Mouse (Mus musculus) cerebellum, adult 8-10 months (tissue): ENCODE results near the gene Epb41.

Experiments
- DNase-seq: peaks from one replicate; pipeline ENCODE4 v3.0.0; 2022

The Epb41 gene

GRCm38 (mm10) chr4:131997476-131997875 lies 77.6 kb downstream of the Epb41 start:
- no peak for DNase-seq

- DNase-seq = no peak
Observed at GRCm38 (mm10) chr4:131996985-131997384, 78.1 kb downstream of the Epb41 start.

DNA sequence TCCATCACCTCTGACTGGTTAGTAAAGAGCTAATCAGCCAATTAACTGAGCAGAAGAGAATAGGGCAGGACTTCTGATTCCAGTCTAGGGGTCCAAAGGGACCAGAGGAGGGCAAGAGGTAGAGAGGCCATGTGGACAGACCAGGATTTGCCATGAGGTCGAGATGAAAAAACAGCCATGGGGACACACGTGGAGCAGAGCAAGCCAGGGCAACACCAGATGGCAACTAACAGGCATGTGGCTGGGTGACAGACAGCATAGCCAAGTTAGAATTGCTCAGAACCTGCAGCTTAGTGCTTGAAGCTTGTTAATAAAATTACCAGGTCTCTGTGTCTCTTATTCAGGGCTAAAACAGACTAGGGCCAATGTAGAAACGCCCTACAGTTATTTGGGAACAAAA lies 81.3 kb downstream of the Epb41 start:
- peak; percentile 60 for DNase-seq

- DNase-seq = no peak
Observed at GRCm38 (mm10) chr4:131982881-131983538, 92.1 kb downstream of the Epb41 start.

- no peak for DNase-seq
Observed at GRCm38 (mm10) chr4:131981755-131982154, 93.4 kb downstream of the Epb41 start.

- DNase-seq = peak; percentile 75
Observed at GRCm38 (mm10) chr4:131977201-131977600, 97.9 kb downstream of the Epb41 start.

GRCm38 (mm10) chr4:131970244-131970853 lies 104.8 kb downstream of the Epb41 start:
- no peak for DNase-seq

DNA sequence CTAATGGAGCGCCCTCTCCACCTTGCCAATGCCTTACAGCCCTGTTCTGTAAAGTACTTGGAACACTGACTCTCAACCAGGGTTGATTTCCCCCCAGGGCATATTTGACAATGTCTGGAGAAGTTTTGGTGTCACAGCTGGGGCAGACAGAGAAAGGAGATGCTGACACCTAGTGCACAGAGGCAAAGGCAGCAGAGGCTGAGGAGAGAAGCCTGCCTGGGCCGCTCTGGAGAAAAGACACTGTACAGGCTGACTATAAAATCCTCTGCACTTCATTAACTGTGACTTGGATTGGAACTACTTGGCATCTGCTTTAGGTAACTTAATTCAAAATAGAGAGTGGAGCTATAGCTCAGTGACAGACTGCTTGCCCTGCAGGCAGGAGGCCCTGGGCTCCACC lies 106.2 kb downstream of the Epb41 start:
- DNase-seq = no peak

- DNase-seq = no peak
Observed at GRCm38 (mm10) chr4:131957161-131957560, 118.0 kb downstream of the Epb41 start.

GRCm38 (mm10) chr4:131950657-131951056 lies 124.5 kb downstream of the Epb41 start:
- DNase-seq = no peak

DNA sequence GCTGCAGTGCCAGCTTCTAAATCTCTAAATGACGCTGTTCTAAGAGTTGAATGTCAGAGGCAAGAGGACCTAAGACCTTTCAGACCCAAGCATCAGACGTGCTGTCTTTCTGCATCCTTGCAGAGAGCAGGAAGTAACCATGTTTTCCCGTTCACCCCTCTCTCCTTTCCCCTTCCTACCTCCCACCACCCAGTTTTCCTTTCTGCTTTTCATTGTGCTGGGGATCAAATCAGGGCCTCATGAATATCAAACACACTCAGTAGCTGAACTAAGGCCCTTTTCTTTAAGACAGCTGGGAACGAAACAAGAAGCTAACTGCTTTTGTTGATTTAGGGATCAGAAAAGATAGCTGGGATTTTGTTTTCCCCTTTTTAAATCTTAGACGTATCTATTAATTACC lies 125.2 kb downstream of the Epb41 start:
- DNase-seq = no peak

- DNase-seq = no peak
Observed at GRCm38 (mm10) chr4:131947848-131948247, 127.3 kb downstream of the Epb41 start.

DNA sequence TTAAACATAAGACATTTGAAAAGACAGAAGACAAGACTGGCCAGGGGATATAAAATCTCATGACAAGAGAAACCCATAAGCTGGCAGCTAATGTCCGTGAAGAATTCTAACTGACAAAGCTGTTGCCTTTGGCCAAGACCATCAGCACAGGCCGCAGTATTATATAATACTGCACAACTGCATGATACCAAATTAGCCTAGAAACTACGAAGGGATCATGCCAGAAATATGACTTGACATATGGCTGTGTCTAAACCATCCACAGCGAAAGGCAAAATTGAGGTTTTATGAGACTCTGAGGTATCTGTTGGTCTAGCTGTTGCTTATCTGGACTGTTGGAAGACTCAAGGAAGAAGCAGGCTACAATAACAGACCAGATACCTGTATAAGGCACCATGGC lies 134.3 kb downstream of the Epb41 start:
- peak; percentile 21 for DNase-seq

DNA sequence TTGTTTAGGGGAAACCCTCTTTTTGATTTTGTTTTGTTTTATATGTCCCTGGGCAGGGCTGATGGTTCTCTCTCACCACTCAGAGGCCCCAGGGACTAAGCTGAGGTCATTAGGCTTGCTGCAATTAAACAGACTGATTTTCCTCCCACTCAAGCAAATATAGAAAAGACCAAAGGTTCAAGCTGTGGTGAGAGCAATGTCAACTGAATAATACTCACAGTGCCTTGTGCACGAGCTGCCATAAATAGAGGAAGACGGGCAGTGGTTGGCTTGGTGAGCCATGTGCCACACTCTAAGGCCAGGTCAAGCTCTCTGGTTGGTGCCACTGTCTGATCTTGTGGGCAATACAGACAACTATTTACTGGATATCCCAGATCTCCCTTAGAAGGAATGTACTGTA lies 135.7 kb downstream of the Epb41 start:
- no peak for DNase-seq

DNA sequence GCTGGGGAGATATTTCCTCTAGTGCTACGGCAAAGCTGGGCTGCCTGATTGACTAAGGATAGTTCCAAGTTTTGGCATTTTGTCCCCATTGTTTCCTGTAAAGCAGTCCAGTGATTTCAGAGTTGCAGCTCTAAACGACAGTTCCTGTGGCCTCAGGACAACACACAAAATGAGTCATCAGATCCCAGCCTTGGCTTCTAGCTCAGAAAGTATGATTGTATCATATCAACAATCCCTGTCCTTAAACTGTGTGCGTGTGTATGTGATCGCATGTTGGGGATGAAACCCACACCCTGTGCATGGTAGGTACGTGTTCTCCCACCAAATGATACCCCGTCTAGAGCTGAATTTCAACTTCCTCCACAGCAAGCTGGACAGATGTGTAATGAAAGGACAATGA lies 146.0 kb downstream of the Epb41 start:
- DNase-seq = no peak

DNA sequence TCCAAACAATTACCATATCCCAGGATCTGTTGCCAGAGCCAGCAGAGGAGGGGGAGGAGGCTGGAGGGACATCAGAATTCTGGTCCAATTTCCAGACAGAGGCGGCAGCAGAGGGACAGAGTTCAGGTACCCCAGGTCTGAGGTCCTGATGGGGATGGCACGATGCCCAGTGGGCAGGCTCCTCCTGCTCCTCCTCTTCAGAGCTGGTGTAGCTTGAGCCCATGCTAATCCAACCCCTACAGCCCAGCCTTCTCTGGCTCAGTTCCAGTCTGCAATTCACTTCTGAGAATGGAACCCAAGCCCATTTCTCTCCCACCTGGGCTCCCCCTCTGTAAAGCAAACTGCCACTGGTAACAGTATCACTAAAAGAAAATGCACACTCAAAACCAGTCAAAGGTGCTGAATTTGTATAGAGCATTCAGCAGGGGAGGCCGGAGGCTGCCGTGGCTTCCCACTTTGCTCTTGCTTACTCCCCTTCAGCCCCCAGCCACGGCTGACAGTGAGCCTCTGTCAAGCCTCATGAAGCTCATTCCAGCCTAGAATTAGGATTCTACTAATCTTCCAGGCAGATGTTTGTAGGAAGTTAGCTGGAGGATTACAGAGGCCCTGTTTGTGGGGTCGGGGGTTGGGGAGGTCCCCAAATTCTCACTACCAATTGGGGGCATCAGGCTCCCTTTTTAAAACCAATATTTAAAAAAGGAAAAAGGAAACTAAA lies 150.9 kb downstream of the Epb41 start:
- DNase-seq = no peak

DNA sequence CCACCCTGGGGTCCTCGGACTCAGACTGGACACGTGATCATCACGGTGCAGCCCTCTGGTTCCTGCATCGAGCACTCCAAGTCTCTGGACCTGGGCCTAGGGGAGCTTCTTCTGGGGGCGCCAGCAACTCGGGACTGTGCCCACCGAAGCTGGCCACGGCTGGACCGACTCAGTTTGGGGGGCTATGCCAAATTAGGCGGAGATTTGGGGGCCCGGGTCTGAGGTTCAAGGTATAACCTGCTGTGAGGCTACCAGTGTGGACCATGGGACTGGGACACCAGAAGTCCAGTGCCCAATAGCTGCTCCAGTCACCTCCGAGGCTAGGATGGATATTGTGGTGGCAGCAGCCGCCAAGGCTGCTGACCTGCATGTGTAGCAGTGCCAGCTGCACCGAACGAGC lies 152.7 kb downstream of the Epb41 start:
- DNase-seq = no peak

DNA sequence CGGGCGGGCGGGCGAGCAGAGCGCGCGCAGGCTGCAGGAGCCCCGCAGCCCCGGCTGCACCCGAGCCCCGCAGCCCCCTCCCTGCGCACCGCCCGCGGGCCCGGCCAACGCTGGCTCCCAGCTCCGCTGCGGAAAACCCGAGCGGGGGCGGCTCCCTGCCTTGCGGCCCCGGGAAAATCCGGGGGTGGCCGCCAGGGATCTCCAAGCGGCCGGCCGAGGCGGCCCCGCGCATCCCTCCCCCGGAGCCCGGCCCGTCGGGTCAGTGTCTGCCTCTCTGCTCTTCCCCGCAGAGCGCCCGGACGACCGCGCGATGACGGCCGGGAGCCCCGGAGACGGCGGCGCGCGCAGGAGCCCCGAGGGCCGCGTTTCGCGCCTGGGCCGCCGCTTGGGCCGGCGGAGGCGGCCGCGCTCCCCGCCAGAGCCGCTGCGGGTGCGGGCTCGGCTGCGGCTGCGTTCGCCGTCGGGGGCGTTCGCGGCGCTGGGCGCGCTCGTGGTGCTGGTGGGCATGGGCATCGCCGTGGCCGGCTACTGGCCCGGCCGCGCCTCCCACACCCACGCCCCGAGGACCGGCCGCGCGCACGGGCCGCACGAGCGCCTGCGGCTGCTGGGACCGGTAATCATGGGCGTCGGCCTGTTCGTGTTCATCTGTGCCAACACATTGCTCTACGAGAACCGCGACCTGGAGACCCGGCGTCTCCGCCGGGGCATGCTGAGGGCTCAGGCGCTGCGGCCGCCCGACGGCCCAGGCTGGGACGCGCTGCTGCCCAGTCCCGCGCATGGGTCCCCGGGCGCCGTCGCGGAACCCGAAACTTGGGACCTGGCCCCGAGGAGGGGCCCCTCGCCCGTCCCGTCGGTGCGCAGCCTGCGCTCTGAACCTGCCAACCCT lies 153.4 kb downstream of the Epb41 start, which contains the start of gene Tmem200b:
Gene Tmem200b (plus strand): TSS at position 311 of the 886 bp plus-strand sequence.
- no peak for DNase-seq

- DNase-seq = no peak
Observed at GRCm38 (mm10) chr4:131920595-131921351, 154.3 kb downstream of the Epb41 start.

- no peak for DNase-seq
Observed at GRCm38 (mm10) chr4:131920141-131920594, 155.0 kb downstream of the Epb41 start.

GRCm38 (mm10) chr4:131919506-131920140 lies 155.5 kb downstream of the Epb41 start:
- no peak for DNase-seq
